Mouse (Mus musculus) spleen, postnatal 14 days (tissue): ENCODE results near the gene Cpsf7.
"Not testable (repeated sequence)": the region's sequence is repeated elsewhere in the genome, so short reads cannot be mapped to it uniquely, and the experiment has no call there.

Experiments
- DNase-seq, 2 experiments: peaks; one replicate each; pipeline ENCODE4 v3.0.0; 2021 to 2022; ENCODE audit warnings: low spot score in 2 of 2

Cpsf7 gene

DNA sequence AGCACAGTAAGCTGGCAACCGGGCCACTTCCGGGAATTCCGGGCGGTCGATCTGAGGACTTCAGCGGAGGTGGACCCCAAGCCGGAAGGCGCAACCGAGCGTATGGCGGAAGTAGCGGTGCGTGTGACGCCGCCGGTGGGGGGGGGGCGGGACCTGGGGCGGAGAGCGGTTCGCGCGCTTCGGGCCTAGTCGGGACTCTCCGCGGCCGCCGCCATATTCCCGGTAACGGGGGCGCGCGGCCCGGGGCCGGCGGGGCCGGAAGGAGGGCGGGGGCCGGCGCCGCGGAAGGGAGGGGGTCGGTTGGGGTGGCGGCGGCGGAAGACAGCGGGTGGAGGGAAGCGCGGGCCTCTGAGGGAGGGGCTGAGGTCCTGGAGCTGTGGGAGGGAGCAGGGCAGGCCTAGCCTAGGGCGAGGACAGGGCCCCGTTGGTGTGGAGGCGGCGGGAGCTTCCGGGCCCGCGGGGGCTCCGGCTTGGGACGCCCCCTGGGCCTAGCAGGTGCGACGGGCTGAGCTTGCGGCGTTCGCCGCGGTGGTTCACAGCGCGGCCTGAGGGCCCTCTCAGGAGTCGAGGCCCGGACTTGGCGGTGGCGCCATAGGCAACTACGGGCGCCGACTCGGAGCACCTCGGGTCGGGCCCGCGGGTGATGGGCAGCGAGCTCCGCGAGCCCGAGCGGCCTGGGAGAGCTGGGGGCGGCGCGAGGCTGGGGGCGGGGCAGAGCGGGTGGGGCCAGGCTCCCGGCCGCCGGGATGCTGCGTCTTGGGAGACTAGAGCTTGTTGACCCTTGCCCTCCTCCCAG is at the start of gene Cpsf7:
Gene Cpsf7 (plus strand): TSS at position 161 of the 796 bp plus-strand sequence.
- DNase-seq = peak; percentile 76 to 79

DNA sequence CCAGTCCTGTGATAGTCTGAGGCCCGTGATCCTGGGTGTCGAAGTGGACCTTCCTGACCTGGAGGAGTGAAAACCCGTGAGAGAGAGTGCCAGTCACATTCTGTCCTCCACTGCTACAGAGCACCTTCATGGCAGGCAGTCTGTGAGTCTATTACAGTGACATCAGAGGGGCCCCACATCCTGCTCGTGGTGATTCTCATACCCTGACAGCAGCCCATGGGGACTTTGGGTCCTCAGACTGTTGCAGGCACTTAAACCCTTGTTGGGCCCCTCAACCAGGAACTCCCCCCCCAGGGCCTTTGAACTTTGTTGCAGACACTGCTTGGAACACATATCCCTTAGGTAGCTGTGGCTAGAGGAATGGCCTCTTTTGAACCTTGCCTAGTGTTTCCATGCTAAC is 45.5 kb upstream of the Cpsf7 start:
- DNase-seq = no peak

DNA sequence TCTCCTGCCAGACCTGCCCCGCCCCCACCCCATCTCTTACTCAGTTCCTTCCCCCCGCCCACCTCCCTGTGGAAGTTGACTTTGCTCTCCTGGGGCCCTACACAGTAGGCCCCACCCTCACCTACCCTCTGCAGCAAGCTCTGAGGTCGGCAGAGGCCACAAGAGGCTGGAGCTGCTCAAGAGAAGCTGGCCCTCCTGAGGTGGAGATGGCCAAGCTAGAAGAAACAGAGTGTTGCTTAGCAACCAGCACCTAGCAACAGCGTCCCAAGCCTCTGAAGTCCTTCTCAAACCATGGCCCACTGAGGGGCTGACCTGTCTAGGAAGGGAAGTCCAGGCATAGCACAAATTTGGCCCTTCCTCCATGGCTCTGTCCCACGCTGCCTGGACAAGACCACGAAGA is 42.4 kb upstream of the Cpsf7 start, which contains the start of gene Ppp1r32:
Gene Ppp1r32 (minus strand): TSS at position 226 of the 400 bp plus-strand sequence.
- DNase-seq = no peak

DNA sequence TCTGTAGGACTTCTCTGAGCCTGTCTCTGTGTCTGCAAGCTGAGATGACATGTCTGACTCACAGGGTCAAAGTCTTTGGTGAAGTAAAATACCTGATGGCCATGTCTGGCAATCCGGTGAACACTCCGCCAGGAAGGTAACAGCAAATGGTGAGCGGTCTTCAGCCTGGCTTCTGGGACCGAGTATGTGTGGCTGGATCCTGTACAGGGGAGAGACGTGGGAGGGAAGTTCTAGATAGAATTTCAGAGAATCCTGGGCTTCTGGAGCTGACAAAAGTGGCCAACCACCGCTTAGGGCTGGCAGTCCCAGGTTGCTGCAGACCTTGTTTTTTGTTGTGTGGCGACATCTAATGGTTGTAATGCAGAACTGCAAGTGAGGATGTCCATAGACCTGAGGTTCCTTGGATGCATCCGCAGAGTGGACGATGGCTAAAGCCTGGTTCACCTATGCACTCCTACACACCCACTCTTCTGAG is 38.8 kb upstream of the Cpsf7 start:
- DNase-seq = peak in 1 of 2 experiments; percentile 28

DNA sequence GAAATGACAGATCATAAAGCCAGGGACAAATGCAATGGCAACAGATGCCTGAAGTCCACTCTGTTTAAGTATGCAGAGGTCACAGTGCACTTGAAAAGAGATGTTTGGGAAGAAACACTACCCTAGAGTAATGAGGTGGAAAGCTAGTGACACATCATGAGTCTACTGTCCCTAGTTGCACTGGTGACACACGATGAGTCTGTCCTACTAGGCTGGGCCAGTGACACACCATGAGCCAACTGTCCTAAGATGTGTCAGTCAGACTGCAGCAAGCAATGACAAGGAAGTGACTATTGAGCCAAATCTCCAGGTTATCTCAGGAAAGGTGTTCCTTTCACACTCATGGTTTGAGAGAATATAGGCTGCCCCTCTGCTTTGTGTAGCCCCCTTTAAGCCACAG is 29.4 kb upstream of the Cpsf7 start:
- no peak for DNase-seq

DNA sequence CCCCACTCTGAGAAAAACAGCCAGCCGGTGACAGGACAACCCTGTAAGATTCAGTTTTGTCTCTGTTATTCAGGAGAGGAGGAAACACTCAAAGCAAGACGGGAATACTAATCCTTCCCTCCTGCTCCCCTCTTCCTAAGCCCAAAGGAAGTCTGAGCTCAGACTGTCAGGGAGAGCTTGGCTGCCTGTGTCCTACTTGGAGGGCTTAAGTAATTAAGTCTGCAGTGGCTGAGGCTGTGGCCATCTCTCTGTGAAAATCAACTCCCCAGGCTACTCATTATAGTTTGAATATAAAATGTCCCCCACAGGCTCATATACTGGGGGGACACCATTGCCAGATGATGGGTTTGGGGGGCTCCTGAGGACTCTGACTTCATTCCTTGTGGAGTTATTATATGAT is 28.1 kb upstream of the Cpsf7 start:
- DNase-seq = no peak

DNA sequence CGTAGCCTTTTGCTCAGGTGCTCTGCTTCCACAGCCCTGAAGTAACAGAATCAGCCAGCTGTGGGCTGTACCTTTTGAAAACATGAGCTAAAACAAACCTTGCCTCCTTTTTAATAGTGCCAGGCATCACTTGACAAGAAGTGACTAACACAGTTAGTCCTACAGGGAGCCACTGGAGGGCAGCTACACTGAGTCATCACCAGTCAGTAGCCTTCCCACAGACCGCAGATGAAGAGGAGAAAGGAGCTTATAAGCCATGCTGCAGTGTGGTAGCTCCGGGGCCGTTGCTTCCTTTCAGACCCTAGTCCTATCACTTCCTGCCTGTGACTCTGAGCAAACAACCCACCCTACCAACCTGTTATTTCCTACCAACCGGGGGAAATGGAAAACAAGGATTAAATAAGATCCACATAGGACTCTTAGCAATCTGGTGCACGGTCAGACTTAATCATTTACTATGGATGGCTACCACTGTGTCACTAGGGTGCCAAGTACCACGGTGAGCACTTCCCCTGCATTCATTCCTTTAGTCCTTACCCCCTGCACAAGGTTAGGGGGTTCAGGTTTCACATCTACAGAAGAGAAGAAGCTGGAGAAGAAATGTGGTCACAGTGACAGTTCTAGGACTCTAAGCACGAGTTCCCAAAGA is 27.4 kb upstream of the Cpsf7 start:
- no peak for DNase-seq

DNA sequence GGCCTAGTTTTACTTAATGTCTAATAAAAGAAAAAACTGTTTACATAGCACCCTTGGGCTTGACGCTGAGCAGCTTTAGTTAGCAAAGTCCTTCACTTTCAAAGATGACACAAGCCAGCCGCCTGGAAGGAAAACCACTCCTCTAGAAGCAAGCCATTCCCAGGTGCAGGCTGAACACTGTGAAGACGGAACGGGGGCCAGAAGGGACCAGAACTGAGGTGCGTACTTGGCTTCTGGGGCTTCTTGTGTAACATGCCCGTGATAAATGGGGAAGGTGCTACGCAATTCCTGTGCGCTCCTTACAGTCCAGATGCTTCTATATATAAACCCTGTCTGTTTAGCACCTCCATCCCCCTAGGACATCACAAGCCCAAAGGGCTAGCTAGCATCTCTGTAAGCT is 24.5 kb upstream of the Cpsf7 start:
- DNase-seq = no peak

DNA sequence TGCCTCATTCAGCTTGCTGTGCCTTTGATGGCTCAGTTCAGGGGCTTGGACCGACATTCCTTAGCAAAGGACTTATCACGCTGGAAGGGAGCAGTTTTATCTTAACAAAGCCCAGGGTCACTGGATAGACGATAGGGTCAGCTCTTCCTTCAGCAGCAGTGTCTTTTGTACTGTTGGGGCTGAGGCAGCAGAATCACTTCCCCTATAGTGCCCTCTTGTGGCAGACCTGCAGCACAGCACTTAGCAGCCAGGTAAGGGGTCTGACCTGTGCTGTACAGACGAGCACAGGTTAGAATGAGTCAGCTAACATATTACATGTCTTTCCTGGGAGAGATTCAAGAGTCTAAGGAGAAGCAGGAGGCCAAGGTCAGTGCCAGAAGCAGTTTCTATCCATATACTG is 22.5 kb upstream of the Cpsf7 start:
- peak in 1 of 2 experiments; percentile 43 for DNase-seq

DNA sequence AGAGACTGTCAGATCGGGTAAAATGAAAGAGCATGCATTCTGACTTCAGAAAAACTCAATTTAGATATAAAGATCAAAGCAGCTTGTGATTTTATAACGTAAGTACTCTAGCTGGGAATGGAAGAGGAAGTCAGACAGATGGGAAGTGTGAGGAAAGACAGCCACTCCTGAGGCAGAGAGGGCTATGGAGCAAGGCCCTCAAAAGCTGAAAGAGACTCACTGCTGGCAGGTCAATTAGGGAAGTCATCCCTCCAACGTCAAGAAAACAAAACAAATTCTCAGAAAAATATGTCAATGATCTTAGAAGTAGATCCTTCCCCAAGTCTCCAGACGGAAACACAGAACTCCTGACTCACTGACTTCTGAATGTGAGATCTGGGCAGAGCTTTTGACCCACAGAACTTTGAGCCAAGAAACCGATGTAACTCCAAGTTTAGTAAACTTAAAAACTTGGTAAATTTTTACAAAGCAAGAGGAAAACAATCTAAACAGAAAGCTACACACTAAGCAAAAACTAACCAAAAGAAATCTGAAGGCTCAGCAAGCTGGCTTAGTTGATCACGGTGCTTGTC is 14.2 kb upstream of the Cpsf7 start:
- DNase-seq = no peak

DNA sequence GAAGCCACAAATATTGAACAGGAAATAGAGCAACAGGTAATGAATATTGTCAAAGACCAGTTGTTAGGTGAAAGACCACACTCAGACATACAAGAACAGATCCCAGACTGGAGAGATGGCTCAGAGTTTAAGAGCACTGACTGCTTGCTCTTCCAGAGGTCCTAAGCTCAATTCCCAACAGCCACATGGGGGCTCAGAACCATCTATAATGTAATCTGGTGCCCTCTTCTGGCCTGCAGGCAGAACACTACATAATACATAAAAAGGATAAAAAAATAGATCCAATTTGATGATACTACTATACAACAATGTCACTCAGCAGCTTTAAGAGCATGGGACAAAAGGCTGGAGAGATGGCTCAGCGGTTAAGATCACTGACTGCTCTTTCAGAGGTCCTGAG is 4.7 kb upstream of the Cpsf7 start:
- no peak for DNase-seq

DNA sequence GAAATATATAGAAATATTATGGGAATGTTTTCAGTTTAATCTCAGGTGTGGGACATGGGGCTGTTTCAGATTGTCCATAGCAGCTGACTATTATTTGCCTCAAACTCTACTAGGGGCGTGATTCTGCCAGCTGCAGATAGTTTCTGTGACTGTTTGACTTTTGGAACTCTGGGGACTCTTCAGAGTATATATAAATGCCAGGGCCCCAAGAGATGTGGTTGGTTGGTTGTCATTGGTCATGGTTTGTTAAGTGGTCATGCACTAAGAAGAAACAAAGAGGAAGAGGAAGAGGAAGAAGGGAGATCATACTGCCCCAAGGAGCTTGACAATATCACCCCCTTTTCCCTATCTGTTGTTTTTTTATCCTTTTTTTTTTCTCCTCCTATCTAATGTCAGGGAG is 3.1 kb upstream of the Cpsf7 start:
- DNase-seq = no peak

DNA sequence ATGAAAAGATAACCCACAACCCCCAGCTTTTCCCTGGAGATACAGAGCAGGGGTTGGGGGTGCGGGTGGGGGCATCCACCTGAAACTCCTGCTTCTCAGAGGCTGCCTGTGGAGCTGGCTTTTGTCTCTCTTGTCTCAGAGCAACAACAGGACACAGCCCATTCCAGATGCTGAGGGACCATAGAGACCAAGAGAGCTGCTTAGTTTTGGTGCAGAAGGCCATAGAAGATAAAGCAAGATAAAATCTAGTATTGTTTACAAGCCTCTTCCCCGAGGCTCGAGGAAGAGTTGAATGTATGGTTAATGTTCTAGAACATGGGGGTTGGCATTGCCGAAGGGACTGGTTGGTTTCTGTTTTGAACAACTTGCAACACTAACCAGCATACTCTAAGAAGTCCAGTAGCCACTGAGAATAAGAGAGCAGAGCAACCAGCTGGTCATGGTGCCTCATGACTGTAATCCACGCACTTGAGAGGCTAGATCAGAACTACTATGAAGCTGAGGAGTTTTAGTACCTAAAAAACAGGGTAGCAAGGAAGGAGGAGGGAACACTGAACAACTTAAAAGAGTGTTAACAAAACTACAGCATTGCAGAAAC is 1.5 kb upstream of the Cpsf7 start:
- DNase-seq = no peak

DNA sequence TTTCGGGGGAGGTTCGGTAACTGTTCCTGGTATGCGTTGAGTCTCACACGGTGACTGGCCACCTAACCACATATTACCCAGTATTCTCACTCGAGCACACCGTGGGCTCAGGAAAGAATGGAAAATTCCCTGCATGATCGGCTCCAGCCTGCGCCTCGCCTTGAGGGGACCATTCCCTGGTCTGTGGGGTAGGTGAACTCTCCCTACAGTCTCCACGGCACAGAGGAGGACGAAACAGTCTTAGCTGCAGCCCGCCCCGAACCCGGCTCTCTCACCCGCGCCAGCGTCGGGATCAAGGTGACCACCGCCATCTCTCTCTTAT is 321 bp upstream of the Cpsf7 start:
- DNase-seq = no peak

DNA sequence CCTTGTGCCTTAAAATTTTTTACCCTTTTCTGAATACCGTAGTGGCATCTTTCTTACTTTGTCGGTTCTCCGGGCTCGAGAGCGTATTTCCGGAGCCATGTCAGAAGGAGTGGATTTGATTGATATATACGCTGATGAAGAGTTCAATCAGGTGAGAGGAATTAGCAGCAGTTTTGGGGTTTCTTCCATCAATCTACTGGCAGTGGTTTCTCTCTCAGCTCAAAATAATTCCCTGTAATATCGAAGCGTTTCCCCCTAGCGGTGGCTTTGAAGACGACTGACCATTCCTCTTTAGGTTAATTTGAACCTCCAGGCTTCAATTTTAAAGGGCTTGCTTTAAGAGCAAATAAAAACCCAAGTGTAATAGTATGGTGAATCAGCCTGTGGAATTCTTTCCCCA is 844 bp downstream of the Cpsf7 start, which contains the start of gene Sdhaf2:
Gene Sdhaf2 (minus strand): TSS at position 233 of the 400 bp plus-strand sequence.
- peak in 1 of 2 experiments; percentile 35 for DNase-seq

DNA sequence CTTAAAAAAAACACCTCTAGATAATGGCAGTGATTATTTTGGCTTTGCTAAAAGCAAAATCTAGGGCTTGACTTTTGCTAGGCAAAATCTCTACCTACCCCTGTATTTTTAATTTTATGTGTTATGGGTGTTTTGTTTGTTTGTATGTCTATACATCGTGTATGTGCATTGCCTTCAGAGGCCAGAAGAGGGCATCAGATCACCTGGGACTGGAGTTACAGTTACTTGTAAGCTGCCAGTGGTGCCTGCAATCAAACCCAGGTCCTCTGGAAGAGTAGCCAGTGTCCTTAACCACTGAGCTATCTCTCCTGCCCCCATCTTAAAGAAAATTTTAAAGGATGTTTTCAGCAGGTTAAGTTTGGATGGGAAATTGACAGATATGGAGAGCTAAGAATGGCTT is 5.0 kb downstream of the Cpsf7 start:
- no peak for DNase-seq

DNA sequence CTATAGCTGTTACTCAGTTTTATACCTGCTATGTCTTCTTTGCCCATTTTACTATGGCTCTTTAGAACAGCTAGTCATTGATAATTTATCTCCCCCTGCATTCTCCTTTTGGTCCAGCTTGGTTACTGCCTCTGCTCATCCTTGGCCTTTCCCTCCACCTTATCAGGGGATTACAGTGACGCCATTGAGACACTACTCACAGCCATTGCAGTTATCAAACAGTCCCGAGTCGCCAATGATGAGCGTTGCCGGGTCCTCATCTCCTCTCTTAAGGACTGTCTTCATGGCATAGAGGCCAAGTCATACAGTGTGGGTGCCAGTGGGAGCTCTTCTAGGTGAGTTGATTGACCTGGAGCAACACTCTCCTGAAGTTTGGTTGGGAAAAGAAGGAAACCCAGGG is 14.4 kb downstream of the Cpsf7 start:
- no peak for DNase-seq

DNA sequence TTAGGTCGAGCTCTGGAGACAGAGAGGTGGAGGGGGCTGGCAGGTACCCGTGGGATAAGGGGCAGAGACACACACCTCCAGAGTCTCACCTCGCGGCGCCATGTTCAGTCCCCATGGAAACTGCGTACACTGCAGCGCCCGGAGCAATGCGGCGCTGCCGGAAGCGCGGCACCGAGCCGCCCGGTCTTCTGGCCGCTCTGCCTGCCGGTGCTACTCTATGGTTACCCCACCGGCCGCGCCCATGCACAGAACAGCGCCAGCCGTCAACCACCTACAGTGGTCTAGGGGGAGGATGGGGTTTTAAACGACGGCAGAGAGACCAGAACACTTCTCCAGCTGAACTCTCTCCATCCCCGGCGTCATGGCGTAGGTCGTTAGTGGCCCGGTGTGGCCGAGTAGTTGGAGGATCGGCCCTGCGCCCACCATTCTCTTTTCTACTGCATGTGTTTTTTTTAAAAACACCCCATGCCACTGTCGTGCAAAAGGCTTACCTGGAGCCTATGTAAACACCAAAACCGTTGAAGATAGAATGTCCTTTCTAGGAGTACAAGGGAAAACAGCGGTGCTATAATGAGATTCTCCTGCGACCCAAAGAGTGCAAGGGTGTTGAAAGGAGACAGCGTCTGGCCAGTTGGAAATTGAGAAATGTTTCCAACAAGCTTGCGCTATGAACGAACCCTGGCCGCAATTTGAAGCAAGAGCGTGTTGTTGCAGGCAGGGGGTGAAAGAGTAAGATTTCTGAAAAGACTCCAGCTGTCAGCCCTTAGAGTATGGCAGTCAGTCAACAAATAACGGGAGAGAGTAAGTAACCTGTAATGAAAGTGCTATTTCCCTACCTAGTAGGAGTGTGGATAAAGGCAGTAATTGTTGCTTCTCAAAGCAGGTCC is 30.8 kb downstream of the Cpsf7 start, which contains the start of gene Tmem216:
Gene Tmem216 (minus strand): TSS at position 615 of the 887 bp plus-strand sequence.
- DNase-seq = peak; percentile 73 to 83

DNA sequence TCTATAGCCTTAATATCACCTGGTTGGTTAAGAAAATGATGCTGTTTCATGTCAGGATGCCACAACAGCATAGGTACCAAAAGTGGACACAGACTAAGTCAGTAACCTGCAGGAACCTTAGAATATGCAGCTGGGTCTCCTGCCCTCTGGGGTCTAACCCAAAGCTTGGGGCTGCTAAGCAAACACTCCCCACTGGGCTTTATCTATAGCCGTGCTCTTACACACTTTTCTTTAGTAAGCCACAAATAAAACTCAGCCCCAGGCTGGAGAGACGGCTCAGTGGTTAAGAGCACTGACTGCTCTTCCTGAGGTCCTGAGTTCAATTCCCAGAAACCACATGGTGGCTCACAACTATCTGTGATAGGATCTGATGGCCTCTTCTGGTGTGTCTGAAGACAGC is 31.9 kb downstream of the Cpsf7 start:
- DNase-seq = no peak

DNA sequence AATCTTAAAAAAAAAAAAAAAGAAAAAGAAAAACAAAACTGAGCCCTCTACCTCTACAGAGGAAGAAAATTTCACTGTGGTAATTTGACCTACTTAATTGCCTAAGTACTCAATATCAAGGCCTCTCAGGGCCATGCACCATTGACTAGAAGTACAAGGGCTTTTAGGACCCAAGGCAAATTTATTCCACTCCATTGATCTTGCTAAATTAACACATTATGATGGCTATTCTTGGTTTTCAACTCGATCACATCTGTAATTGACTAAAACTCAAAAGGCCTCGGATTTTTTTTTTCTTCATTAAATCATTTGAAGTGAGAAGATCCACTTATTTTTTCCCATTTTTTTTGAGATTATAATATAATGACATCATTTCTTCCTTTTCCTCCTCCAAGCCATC is 32.4 kb downstream of the Cpsf7 start:
- no peak for DNase-seq

DNA sequence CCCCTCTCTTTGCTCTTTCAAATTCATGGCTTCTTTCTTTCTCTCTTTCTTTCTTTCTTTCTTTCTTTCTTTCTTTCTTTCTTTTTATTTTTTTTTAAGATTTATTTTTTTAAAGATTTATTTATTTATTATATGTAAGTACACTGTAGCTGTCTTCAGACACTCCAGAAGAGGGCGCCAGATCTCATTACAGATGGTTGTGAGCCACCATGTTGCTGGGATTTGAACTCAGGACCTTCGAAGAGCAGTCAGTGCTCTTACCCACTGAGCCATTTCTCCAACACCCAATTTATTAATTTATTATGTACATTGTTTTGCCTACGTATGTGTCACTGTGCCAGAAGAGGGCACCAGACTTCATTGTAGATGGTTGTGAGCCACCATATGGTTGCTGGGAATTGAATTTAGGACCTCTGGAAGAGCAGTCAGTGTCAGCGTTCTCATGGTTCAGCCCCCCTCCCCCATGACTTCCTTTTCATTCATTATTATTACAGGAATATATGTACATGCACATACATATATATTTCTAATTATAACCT is 32.8 kb downstream of the Cpsf7 start:
- not testable (repeated sequence) for DNase-seq
